Mouse (Mus musculus): Measurements from ENCODE around the gene Enox2. TPM values are rescaled to one million over a fixed set of nuclear protein-coding genes. Genes with fewer than 3 reads are reported as not detected.

Enox2 gene
- polyA plus RNA-seq (2016; fragmentation: Nextera tagmentation; extraction: Ambion mirVana): 10.5 and 12.2 TPM in 2 replicates

GRCm38 (mm10) chrX:49287700-49288563, at the start of gene Enox2:
Gene Enox2, minus strand, starts transcription at chrX:49288259.
- Histone ChIP-seq H3K36me3 (no peaks in the 10 kb centered on the region), H3K27ac (no peak within 1 kb of the TSS), H3K9ac (peak within 1 kb of the TSS; percentile 54), H3K4me2 (replicated peaks) (peak within 1 kb of the TSS; percentile 53), H3K4me1 (no peaks in the 10 kb centered on the region), H3K27me3 (replicated peaks) (no peaks in the 10 kb centered on the region), H3K4me3 (peak within 1 kb of the TSS; percentile 44), H3K9me3 (no peaks in the 10 kb centered on the region)
- WGBS: 21% methylated on average over 26 of the region's 26 CpGs
- peak; percentile 100 for ATAC-seq (ENCODE audit: low FRiP score, low read depth)

DNA sequence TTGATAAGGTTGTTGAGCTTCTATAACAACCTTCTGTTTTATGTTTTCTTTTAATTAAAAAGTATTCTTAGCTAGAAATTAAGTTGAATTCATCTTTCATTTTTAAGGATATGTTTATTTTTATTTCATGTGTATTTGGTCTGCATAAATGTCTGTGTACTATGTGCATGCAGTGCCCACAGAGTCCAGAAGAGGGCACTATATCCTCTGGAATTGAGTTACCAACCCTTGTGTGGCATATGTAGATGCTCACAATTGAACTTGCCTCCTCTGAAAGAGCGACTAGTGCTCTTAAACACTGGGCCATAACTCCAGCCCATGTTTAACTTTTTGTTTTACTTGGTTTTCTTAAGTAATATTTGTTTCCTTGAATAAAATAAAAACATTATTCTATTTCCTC, 21.4 kb upstream of the Enox2 start:
- H3K4me3 ChIP-seq: no peak overlapping the region

DNA sequence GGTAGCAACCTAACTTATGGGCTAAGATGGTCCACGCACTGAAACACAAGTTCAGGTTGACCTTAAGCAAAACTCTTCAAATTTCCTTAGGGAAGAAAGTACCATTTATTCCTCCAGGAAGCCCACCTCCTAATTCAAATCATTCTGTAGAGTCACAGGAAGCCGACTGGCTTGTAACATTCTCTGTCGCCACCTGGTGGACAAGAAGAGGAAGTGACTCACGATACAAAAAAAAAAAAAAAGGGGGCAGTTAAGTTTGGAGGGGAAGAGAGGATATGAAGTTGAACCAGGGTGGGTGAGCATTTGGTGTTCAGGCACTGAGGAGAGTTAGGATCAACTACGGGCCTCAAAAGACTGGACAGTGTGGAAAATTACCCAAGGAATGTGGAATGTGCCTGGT, 18.6 kb upstream of the Enox2 start:
- Histone ChIP-seq H3K9me3 (no peaks in the 10 kb centered on the region), H3K36me3 (no peaks in the 10 kb centered on the region), H3K4me3 (no peak overlapping the region), H3K9ac (no peak overlapping the region), H3K27ac (no peak overlapping the region), H3K4me2 (replicated peaks) (no peak overlapping the region), H3K27me3 (replicated peaks) (no peaks in the 10 kb centered on the region), H3K4me1 (no peaks in the 10 kb centered on the region)
- 15% methylated on average over 5 of the region's 5 CpGs for WGBS
- no peak for ATAC-seq (ENCODE audit: low FRiP score, low read depth)

More for the DNA sequence above, 21.4 kb upstream of the Enox2 start:
- H3K36me3 ChIP-seq: no peaks in the 10 kb centered on the region
- no peak overlapping the region for H3K4me2 ChIP-seq (replicated peaks)
- no peak for ATAC-seq (ENCODE audit: low FRiP score, low read depth)
- H3K9ac ChIP-seq: no peak overlapping the region
- WGBS: 38% methylated on average over 1 of the region's 1 CpGs
- no peaks in the 10 kb centered on the region for H3K27me3 ChIP-seq (replicated peaks)
- no peak overlapping the region for H3K27ac ChIP-seq
- no peaks in the 10 kb centered on the region for H3K9me3 ChIP-seq
- no peaks in the 10 kb centered on the region for H3K4me1 ChIP-seq

DNA sequence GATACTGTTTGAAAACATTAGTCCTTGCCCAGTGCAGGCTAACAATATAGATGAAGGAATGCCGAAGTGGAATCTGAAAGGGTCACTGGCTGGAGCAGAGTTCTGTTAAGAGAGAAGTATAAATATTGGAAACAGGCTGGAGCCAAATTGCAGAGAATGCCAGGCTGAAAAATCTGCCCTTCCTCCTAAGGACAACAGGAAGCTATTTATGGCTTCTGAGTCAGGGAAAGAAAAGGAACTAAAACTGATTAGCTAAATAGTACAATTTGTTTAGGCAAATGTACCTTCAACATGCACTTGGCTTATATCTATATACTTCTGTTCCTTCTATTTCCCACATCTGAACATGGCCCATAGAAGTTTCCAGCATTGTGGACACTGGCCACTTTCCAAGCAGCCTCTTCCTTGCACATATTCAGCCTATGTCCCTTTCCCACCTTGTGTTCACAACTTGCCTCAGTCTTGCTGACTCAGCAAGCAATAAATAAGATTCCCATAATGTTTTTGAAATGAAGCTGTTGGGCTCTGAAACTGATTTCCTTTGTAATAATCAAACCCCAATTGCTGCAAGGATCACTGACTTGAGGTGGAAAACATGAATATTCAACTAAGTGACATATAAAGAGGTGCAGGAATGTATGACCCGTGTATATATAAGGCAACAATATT, 8.0 kb downstream of the Enox2 start:
- H3K36me3 ChIP-seq: no peaks in the 10 kb centered on the region
- ATAC-seq (ENCODE audit: low FRiP score, low read depth): no peak
- no peak overlapping the region for H3K27ac ChIP-seq
- no peaks in the 10 kb centered on the region for H3K4me1 ChIP-seq
- no peak overlapping the region for H3K9ac ChIP-seq
- no peaks in the 10 kb centered on the region for H3K9me3 ChIP-seq
- H3K4me2 ChIP-seq (replicated peaks): no peak overlapping the region
- 88% methylated on average over 2 of the region's 2 CpGs for WGBS
- no peaks in the 10 kb centered on the region for H3K27me3 ChIP-seq (replicated peaks)
- no peak overlapping the region for H3K4me3 ChIP-seq

DNA sequence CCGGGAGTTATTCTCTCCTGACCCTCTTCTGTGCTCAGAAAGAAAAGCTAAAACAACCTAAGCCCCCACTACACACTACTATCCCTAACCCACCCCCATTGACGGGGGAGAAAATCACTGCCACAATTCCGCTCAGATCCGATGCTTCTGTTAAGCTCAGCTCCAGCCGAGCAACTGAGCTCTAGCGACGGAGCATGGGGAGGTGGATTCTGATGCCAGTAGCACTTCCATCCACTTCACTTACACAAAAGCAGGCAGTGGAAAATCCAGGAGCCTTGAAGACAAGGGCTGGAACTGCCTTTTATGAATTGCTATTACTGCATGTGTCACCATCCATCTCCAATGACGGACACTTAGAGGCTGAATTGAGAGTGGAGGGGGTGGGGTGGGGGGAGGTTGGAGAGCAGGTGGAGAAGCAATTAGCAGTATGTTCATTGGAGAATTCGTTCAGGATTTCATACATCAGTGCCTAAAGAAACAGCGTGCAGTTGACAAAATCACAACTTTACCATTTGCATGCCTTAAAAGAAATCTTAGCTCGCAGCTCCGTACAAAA, 14.5 kb downstream of the Enox2 start:
- Histone ChIP-seq H3K27me3 (replicated peaks) (no peaks in the 10 kb centered on the region), H3K36me3 (no peaks in the 10 kb centered on the region), H3K9ac (no peak overlapping the region), H3K27ac (no peak overlapping the region), H3K4me3 (no peak overlapping the region), H3K4me1 (no peaks in the 10 kb centered on the region), H3K4me2 (replicated peaks) (peak overlapping the region; percentile 43), H3K9me3 (no peaks in the 10 kb centered on the region)
- ATAC-seq (ENCODE audit: low FRiP score, low read depth): peak; percentile 48; the same call in 1 of the 2 replicates
- WGBS: 42% methylated on average over 12 of the region's 12 CpGs

DNA sequence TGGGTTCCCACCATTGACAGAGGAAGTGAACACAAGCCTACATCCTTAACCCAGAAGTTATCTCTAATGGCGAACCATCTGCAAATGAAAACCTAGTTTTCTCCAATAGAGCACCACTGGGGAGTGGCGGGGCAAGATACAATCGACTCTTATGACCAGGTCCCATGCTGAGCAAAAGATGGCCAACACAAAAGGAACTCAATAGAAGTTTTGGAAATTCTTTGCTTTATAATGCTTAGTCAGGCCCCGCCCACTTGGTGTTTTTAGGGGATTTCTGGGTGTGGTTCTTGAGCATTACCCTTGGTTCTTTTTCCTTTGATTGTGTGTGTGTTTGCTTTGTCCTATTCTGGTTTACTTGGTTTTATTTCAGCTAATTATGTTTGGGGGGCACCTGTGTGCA, 37.2 kb downstream of the Enox2 start:
- no peaks in the 10 kb centered on the region for H3K9me3 ChIP-seq
- H3K27me3 ChIP-seq (replicated peaks): no peaks in the 10 kb centered on the region
- H3K4me3 ChIP-seq: no peak overlapping the region
- ATAC-seq (ENCODE audit: low FRiP score, low read depth): no peak
- H3K27ac ChIP-seq: no peak overlapping the region
- H3K9ac ChIP-seq: no peak overlapping the region
- no peak overlapping the region for H3K4me2 ChIP-seq (replicated peaks)
- no peaks in the 10 kb centered on the region for H3K36me3 ChIP-seq
- no peaks in the 10 kb centered on the region for H3K4me1 ChIP-seq
- WGBS: 93% methylated on average over 4 of the region's 4 CpGs

DNA sequence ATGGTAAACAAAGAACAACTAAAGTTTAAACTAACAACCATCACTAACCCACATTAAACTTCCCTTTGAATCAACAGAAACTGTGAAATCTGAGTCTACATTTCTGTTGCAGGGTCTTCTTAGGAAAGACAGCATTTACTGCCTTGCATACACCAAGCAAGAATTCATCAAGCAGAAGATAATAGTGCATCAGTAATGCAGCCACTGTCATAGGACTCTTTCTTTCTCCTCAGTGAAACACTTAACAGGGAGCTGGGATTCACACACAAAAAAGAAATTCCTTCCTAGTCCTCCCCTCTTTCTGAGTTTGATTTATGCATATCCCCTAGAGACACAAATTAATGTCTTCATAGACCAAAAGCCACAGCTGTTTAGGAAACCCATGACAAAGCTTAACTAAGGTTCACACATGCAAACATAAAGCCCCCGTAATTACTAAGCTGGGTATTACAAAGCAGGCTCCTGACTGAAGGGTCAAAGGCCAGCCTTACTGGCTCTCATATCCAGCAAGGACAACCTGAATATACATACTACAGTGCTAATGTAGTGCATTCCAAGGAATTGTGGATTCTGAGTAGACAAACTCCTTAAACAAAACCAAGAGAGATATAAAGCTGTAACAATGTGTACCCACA, 62.1 kb downstream of the Enox2 start:
- Histone ChIP-seq H3K4me1 (no peaks in the 10 kb centered on the region), H3K9ac (no peak overlapping the region), H3K4me3 (no peak overlapping the region), H3K4me2 (replicated peaks) (no peak overlapping the region), H3K27me3 (replicated peaks) (no peaks in the 10 kb centered on the region), H3K27ac (no peak overlapping the region), H3K36me3 (no peaks in the 10 kb centered on the region), H3K9me3 (no peaks in the 10 kb centered on the region)
- 30% methylated on average over 1 of the region's 1 CpGs for WGBS
- peak; percentile 66; the same call in 1 of the 2 replicates for ATAC-seq (ENCODE audit: low FRiP score, low read depth)

- Histone ChIP-seq H3K27ac (no peak overlapping the region), H3K4me3 (no peak overlapping the region), H3K27me3 (replicated peaks) (no peaks in the 10 kb centered on the region), H3K9ac (no peak overlapping the region), H3K36me3 (no peaks in the 10 kb centered on the region), H3K9me3 (no peaks in the 10 kb centered on the region), H3K4me2 (replicated peaks) (no peak overlapping the region), H3K4me1 (no peaks in the 10 kb centered on the region)
- no peak for ATAC-seq (ENCODE audit: low FRiP score, low read depth)
- WGBS: 71% methylated on average over 3 of the region's 3 CpGs
These were observed 71.6 kb downstream of the Enox2 start for GRCm38 (mm10) chrX:49216422-49216821.

DNA sequence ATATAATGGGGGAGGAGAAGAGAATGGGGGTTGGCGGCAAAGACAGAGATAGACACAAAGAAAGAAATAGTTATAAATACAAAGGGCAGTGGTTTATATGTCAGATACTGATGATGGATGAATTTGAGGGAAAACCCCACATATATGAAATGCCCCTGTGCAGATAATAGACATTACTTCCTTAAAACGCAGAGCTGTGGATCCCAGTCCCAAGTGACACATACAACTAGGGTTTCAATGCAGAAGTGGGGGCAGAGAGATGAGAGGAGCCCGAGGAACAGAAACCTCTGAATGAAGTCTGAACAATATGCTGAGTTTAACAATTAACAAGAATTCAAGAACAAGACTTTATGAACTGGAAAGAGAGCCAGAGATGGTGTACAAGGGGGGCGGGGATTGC, 91.7 kb downstream of the Enox2 start:
- no peaks in the 10 kb centered on the region for H3K27me3 ChIP-seq (replicated peaks)
- 51% methylated on average over 4 of the region's 4 CpGs for WGBS
- H3K4me2 ChIP-seq (replicated peaks): no peak overlapping the region
- no peaks in the 10 kb centered on the region for H3K9me3 ChIP-seq
- ATAC-seq (ENCODE audit: low FRiP score, low read depth): no peak
- H3K36me3 ChIP-seq: no peaks in the 10 kb centered on the region
- H3K9ac ChIP-seq: no peak overlapping the region
- H3K27ac ChIP-seq: no peak overlapping the region
- H3K4me1 ChIP-seq: no peaks in the 10 kb centered on the region
- H3K4me3 ChIP-seq: no peak overlapping the region

DNA sequence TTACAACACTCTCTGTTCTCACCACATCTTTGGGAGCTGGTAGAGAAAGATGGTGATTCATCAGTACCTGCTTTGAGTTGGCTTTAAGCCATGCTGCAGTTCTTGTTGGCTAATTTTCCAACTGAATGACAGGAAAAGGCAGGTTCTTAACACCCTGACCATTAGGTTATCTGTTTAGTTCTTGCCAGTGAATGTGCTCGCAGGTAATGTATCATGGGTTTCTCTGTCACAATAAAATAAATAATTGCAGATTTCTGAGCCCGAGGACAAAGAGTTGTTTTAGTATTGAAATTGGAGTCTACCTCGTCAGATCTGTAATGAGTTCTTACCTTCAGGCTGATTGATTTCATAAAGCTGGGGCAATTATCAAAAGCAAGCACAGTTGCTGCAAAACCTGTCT, 106.9 kb downstream of the Enox2 start:
- Histone ChIP-seq H3K9me3 (no peaks in the 10 kb centered on the region), H3K4me2 (replicated peaks) (no peak overlapping the region), H3K4me1 (no peaks in the 10 kb centered on the region), H3K4me3 (no peak overlapping the region), H3K27me3 (replicated peaks) (no peaks in the 10 kb centered on the region), H3K27ac (no peak overlapping the region), H3K9ac (no peak overlapping the region), H3K36me3 (no peaks in the 10 kb centered on the region)
- 83% methylated on average over 3 of the region's 3 CpGs for WGBS
- ATAC-seq (ENCODE audit: low FRiP score, low read depth): no peak

GRCm38 (mm10) chrX:49178670-49179069, 109.4 kb downstream of the Enox2 start:
- no peak for ATAC-seq (ENCODE audit: low FRiP score, low read depth)

GRCm38 (mm10) chrX:49154280-49154679, 133.8 kb downstream of the Enox2 start:
- H3K4me1 ChIP-seq: no peaks in the 10 kb centered on the region
- H3K4me2 ChIP-seq (replicated peaks): no peak overlapping the region
- H3K27me3 ChIP-seq (replicated peaks): no peaks in the 10 kb centered on the region
- ATAC-seq (ENCODE audit: low FRiP score, low read depth): no peak
- no peaks in the 10 kb centered on the region for H3K9me3 ChIP-seq
- no peak overlapping the region for H3K4me3 ChIP-seq
- no peak overlapping the region for H3K27ac ChIP-seq
- no peaks in the 10 kb centered on the region for H3K36me3 ChIP-seq
- no peak overlapping the region for H3K9ac ChIP-seq
- 64% methylated on average over 2 of the region's 2 CpGs for WGBS

More at GRCm38 (mm10) chrX:49178670-49179069, 109.4 kb downstream of the Enox2 start:
- H3K4me3 ChIP-seq: no peak overlapping the region
- no peaks in the 10 kb centered on the region for H3K4me1 ChIP-seq
- H3K27me3 ChIP-seq (replicated peaks): no peaks in the 10 kb centered on the region
- no peak overlapping the region for H3K9ac ChIP-seq
- WGBS: 92% methylated on average over 3 of the region's 3 CpGs
- no peak overlapping the region for H3K4me2 ChIP-seq (replicated peaks)
- no peak overlapping the region for H3K27ac ChIP-seq
- H3K36me3 ChIP-seq: no peaks in the 10 kb centered on the region
- H3K9me3 ChIP-seq: no peaks in the 10 kb centered on the region

Measured in neural tube, embryonic 12.5 days (tissue).